Mouse (Mus musculus) embryonic fibroblast, embryonic 13.5 days (primary cell): ENCODE measurements around the gene Gpt2.

ENCODE experiments used
- CTCF ChIP-seq: IDR thresholded peaks from 2 replicates; pipeline ENCODE4 v1.5.1; 2011; ENCODE audit warnings: mild to moderate bottlenecking, control low read depth, low read length, moderate library complexity, borderline replicate concordance; ENCODE audit not compliant: insufficient read depth
- POLR2A ChIP-seq: IDR thresholded peaks from 2 replicates; pipeline ENCODE4 v1.6.1; 2011; ENCODE audit warnings: low read depth, mild to moderate bottlenecking, control low read depth, low read length, moderate library complexity

DNA sequence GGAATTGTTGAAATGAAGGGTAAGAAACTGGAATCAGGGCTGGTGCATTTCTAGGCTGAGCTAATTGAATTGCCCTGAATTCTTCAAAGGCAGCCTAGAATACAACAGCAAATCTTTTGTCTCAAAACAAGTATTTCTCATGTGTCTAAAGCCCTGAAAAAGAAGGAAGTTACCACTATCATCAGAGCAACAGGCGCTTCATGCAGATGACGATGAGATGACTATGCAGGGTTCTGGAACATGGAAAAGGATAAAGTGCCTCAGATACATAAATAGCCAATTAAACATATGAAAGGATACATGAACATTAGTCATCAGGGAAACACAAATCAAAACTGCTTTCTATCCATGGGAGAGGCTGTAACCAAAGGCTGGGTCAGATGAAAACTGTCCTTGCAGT lies 44.0 kb downstream of the Gpt2 start:
- TF ChIP-seq POLR2A (no peak), CTCF (no peak)
